Mouse (Mus musculus): ENCODE measurements at regions not wholly inside any gene's neighbourhood (a gene's known extent, or its start where the extent isn't known, plus 50 kb on each side); places are given as distances from the start of the nearest gene placed in this dataset.

DNA sequence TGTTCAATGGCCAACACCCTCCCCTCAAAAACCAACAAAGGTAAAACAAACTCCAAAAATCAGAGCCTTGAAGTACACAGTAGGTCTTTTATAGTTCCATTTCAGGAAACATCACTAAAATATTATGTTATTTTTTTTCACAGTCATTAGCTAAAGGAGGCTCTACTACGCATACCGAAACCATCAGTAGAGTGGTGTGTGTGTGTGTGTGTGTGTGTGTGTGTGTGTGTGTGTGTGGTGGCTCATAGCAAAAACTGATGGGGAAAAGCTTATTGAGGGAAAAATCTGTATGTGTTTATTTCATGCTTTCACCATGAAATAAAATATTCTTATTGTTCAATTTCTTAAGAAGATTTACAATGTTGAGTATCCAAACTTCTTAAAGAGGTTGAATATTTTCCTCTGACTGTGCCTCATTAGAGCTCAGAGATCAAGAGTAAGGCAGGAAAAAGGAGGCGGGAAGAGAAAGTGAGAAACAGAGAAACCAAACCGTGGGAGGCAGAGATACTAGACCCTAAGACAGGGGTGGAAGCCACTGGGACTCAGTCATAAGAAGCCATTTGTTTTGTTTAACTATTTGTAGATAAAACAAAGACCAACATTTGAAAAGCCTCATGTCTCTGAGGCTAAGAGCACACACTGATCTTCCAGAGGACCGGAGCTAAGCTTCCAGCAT is 159.6 kb downstream of the Icos start:
- no peak for DNase-seq

DNA sequence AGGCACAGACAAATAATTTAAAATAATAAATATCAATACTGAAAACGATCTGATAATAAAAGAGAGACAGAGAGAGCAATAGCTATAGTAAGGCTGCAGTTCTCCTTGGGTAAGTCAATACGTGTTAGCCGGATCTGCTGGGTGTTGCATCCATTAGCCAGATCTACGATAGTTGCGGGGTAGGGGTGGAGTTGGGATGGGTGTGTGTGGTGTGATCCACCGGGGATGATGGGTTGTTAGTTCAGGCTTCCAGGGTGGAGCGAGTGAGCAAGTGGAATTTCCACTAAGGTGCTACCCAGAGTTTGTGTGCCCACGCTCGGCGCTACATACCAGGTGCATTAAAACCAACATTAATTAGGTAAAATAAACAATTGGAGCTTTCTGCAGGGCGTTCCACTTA is 160.2 kb downstream of the Icos start:
- DNase-seq, result no peak

DNA sequence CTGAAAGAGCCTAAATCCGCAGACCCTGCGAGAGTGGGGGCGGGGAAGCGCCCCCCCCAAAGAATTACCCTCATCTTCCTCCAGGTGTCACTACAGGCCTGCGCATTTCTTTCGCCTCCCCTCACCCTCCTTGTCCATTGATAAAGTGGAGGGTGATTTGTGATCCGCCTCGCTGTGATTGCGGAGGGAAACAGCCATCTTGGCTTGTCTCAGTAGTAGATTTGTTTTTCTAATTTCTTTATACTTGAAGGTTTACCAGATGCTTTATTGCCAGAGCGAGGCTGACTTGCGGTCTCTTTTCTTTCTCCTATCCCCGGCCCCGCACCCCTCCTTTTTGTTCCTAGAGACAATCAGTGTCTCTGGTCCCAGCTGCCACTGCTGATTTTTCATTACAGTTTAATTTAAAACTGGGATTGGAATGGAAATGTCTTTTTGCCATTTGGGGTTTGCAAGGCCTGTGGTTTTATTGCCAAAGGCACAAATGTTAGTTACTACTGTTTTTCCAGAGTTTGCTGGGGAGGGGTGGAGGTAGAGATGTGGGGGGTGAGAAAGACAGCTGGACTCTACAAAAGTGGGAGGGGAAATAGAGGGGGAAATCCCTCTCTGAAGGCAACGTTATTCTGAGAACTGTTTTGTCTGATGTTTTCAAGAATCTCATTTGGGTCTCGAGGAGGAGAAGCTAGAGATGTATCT is 161.7 kb downstream of the Icos start:
- DNase-seq, result peak; percentile 22

DNA sequence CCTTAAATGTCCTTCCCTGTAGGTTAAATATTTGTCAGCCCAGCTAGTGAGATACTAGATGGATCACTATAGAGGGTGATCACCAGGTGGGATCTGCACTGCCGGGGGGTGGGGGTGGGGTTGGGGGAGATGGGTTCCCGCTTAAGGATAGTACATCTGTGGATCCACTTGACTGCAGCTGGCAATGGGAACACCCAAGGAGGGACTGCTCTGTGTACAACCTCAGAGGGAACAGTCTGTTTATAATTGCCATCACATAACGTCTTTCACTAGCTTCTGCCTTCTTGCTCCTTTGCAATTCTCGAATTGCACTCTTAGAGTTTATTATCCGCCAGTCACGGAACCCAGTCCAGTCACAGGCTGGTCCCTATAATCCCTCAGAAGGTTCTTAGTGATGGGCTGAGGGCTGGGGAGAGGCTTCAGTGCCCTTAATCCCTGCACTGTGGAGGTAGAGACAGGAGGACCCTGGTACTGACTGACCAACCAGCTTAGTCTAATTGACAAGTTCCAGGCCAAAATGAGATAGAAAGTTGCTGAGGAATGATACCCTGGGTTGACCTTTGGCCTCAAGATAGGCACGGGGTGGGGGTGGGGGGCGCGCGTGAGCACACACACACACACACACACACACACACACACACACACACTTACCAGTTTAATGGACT is 162.4 kb downstream of the Icos start:
- DNase-seq, result no peak

DNA sequence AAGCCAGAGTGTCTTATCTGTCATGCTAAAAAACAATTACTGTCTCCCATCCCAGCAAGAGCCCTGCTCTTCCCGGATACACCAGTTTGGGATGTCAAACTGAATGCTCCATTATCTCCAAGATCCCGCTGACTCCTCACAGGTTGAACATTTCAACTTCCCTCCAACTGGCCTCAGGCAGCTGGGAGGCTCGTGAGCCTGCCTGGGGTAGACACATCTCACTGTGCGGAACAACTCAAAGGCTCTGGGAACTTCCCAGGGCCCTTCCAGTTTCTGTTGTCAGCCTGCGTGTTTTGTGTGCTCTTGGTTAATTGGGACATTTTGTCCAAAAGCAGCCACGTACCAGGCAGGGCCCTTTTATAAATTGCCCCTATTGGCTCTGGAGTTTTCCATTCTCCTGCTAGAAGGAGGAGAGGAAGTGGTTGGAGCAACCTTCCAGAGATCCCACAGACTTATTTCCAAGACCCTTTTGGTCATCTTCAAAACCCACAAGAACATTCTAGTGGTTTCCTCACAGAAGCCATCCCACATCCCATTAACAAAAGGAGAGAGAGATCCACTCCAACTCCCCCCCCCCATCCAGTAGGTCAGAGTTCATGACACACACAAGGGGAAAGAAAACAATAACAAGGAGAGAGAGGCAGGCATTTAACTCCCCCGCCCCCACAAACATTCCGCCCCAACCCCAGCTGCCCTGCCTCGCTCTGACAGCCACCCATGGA is 163.3 kb downstream of the Icos start:
- DNase-seq, result no peak

DNA sequence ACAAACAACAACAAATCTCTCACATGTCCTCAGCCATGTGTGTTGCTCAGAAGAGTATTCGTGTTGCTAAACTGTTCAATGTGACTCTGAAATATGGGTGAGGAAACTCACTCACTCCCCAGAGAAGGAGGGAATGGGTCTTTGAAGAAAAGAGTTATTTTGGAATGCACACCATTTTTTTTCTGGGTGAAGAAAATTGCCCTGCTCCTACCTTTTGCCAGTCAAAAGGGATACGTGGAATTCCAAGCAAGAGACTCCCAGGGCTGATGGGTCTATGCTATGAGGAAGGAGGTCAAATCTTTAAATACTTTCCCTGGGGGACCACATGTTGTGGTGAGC is 163.8 kb downstream of the Icos start:
- peak; percentile 9 for DNase-seq

DNA sequence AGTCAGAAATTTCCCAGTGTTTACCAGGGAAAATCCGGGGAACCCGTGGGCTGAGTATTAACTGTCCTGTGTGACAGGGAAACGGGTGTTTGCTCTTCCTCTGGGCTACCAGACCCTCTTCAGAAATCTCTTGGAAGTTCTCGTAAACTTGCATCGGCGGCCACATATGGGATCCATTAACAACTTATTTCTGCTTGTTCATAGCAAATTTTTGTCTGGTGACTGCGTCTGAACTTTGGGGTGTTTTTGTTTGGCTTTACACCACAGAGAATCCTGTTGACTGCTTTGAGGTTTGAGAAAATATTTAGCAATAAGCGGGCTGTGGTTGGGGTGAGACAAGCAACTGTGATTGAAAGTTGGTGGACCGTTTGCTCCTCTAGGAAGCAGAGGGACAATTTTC is 164.2 kb downstream of the Icos start:
- DNase-seq, result peak; percentile 22

DNA sequence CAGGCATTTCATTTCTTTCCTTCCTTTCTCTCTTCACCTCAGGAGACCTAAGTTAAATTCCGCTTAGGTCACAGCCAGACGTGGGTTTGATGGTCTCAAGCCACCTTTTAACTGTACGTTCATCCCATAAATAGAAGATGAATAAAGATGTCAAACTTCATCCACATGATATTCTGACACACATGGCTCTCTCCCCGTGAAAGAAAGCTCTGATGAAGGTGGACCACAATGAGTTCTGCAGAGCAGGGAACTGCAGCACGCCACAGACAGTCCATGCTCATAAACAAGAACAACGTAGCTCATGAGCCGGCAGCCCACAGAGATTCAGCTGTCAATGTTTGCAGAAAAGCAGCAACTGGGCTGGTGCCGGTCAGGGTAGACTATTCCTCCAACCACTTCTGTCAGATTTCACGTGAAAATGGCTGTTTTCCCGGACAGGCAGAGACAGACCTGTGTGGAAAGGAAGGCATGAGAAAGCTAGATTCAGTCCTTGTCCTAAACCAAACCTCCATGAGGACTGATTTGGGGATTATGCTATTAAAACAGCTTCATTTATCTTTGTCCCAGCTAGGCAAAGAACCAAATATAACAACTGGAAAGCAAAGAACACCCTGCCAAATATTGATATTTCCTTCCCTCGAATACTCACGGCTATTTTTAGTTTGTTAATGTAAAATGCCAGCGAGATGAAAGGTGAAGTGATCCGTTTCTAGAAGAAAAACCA is 165.5 kb downstream of the Icos start:
- DNase-seq, result no peak

DNA sequence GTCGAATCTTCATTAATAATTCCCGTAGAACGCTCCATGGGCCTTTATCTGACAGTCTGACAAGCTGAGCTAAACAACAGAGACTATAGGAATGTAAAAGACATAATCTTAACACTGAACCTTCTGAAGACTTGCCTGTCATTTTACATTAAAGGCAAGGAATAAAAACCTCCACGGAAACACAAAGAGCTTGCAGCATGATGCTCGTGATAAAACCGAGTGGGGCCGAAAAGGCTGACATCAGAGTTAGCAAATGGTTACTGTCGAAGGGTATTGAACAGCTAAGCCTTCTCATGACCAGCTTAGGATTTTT is 166.0 kb downstream of the Icos start:
- DNase-seq, result no peak

DNA sequence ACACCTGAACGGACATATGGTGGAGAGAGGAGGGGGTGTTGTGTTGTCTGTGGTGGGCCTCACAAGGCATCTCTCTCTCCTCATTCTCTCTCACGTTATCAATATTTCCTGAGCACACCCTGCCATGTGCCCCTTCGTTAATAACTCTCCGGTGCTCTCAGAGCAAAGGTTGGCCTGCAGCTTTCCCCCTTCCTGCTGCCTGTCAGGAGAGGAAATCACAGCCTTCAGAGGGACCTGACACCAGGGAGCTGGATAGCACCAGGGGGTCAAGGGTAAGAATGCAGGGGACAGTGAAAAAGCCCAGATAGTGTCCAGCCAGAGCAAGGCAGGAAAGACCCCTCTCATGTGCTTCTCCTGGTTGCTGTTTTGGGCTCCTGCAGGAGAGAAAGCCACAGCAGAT is 167.3 kb downstream of the Icos start:
- DNase-seq, result no peak

DNA sequence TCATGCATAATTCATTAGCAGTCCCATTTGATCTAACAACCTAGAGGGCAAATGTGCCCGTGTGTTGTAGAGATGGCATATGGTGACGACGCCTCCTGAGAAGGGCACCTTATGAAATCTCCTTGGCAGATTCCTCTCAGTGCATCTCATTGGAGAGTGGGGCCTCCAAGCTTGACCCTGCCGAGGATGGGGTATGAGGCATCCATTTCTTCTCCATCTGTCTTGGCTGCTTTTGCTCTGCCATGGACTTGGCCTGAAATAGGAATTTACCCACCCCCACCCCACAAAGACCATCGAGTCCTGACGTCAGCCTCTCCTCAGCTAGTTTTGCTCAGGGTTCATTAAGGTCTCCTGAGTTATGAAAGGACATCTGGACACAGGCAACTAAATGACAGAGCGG is 167.8 kb downstream of the Icos start:
- DNase-seq, result no peak

DNA sequence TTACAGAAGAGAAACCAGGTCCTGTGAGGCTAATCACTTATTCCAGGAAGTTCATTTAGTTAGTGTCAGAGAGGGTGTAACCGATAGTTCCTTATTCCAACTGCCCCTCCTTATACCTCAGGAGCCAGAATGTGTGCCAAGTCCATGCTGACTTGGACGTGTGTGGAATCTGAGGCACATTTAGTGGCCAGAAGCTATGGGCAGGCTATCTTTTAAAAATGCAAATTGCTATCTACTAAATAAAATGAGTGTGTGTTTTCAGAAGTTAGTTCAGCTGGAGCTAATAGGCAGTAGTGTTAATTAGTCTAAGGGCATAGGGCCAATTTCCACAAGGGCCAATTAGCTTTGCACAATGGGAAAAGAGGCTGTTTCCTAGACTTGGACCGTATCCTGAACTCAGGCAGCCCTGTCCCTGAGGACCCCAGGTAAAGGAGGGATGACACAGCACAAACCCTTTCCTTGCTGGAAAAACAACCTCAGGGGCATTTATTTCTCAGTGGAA is 168.5 kb downstream of the Icos start:
- no peak for DNase-seq

DNA sequence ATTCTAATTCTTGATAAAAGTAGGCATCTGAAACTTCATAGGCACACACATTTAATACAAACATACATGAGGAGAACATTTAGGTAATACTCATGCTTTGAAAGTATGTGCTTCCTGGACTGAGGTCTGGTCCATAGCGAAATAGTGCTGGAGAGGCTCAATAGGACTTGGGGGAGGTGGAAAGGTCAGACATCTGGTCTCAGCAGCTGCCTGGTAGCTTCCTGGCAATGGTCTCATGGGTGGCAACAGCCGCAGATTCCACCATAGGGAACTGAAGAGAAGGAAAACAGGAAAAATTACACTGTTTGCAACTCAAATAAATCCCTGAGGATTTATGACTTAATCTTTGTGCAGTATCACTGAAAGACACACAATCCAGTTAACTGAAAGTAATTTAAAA is 174.0 kb downstream of the Icos start:
- DNase-seq, result no peak

DNA sequence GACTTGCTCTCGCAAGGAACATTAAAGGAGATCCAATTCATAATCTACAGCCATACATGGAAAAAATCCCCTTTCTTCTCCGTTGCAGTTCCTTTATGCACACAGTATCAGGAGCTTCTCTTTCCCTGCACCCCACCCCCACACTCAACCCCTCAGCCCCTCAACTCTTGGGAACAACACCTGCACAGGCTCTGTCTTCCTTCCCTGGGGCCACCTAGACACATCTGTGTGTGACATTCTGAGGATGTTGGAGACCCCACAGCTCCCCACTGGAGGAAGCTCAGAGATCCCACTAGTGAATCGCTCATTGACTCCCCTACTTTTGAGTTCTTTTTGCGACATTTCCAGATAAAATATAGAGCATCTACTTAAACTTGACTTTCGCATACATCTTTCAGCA is 174.4 kb downstream of the Icos start:
- no peak for DNase-seq

DNA sequence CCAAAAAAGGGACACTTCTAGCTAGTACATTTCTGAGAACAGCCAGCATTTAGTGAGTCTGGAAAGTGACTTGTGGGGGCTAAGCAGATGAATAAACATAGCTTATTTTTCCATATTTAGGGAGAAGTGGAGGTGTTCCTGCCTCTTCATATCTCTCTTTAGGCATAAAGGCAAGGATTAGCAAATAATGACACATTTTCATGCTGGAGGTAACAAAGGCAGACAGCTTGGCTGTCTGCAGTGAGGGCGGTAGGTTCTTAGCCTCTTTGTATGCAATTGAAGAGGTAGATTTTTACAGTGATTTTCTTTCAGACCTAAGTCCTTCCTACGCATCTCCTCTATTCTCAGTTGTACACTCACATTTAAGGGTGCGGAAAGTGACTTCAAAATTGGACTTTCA is 176.5 kb downstream of the Icos start:
- DNase-seq, result no peak

DNA sequence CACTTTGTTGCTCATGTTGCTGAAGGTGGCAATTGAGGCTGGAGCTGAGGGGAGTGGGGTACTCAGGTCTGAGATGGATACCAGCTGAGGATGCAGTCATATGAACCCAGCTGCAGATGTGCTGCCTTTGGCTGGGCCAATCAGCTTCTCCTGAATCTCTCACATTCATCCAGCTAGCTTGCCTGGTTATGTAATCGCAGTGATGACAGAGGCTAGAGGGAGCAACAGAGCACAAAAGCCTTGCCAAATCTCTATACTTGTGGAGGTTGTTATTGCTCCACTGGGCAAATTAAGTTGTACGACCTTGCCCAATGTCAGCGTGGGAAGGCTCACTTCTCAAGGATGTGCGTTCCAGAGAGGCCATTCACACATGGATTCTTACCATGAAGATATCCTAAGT is 179.5 kb downstream of the Icos start:
- peak; percentile 51 for DNase-seq

DNA sequence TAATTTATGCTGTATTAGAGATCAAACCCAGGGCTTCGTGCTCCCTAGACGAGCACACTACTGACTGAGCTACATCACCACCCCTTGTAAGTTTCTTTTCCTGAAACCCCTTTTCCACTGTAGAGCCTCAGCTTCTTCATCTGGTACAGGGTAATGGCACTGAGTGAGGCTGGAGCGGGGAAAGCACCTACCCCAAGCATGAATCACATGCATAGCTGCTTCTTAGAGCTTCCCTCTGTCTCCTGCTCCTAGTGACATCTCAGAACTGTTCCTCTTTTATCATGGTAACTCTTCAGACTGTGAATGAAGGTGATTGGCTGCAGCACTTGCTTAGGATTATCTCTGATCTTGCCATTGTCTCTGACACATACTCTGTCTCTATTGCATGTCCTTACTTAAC is 182.8 kb downstream of the Icos start:
- no peak for DNase-seq

DNA sequence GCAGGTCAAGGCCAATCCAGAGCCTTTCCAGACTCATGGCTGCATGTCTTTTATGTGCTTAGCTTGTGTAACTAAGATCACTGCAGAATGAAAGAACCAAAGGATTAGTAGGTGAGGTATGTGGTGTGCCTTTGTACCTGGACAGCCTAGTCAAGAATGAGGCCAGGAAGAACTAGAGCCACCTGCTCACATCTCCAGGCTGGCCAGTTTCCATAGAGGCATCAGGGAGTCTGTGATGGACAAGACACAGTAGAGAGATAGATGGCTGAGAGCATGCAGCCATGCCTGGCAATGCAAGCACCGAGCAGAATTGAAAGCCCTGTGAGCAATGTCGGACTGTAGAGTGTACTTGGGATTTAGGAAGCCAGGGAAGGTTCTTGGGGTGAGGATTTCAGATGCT is 186.5 kb downstream of the Icos start:
- DNase-seq, result no peak

DNA sequence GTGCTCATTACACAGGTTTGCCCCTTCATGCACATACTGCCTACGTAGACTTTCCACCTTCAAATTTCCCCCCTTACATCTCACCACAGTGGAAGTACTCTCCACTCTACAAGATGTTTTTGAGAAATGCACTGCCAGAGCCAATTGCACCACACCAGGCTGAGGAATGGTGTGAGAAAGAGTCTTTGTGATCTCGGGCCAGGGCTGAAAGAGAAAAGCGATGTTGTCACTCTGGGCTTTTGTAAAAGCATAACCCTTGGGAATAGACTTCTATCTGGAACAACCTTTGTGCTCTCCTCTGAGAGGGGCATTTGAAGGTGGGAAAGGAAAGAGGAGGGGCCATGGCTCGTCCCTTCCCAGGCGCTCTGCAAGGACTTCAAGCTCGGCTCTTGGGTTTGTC is 194.2 kb downstream of the Icos start:
- peak; percentile 25 for DNase-seq

DNA sequence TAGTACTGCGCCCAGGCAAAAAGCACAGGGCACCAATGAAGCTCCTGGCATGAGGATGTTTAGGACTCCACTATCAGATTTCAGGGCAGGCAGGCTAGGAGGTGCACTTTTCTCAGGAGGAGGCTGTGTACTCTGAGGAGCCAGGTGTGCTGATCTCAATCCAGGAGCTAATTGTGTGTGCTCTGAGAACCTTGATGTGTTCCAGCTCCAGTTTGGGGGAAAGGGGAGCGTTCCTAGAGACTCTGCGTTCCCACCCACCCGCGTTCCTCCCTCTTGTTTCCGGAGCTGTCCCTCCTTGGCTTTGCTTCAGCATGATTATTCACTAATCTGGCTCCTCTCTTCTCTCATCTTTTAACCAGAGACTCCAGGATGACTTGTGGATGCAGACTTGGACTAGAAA is 195.2 kb downstream of the Icos start:
- no peak for DNase-seq

DNA sequence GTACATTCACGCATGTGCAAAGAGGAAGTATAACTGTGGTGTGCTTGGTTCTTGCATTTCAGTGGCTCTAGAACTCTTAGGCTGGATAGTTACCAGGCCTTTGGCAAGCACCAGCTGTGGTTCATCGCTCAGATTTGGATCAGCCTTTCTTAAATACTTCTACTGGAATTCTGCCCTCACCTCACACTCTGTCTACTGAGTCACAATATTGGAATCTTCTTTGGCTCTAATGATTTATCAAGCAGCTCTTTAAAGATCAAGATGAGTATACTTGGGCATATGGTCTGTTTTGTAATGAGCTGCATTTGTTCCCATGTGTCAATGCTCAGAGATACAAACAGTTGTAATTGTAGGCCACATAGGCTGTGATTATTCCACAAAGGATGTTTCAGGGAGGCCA is 197.5 kb downstream of the Icos start:
- DNase-seq, result no peak

DNA sequence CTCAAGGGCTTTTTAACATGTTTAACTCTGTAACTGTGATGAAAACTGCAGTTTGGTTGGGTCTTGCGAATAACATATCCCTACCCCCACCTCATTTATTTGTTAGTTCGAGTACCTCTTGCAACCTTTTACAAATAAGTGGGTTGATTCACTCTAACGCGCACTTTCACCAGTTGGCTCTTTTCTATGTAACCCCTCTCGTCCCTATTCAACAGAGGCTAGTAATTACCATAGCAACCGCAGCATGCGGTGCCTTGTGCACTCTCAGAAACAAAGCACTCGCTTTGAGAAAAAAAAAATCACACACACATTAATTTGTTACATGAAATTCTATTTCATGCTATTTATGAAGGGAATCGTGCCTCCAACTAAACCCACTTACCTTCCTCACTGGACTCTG is 201.7 kb downstream of the Icos start:
- no peak for DNase-seq

Measured in lung, postnatal 36 days (tissue).